Mouse (Mus musculus) adrenal gland (tissue): ENCODE measurements around the gene Vtcn1.

Experiments used
- intact Hi-C: fragments of 180-260 bp; cut with DNase I; formaldehyde crosslinking; loops from one replicate; pipeline ENCODE4 v1.15.1; 2025

Vtcn1 gene

GRCm38 (mm10) chr3:100856050-100856815 lies 31.0 kb downstream of the Vtcn1 start:
- intact Hi-C loops, result no loop called here

GRCm38 (mm10) chr3:100857139-100857538 lies 31.9 kb downstream of the Vtcn1 start:
- intact Hi-C loops, result no loop called here

- intact Hi-C loops, result no loop called here
Measured at GRCm38 (mm10) chr3:100858334-100859002, 33.2 kb downstream of the Vtcn1 start.

GRCm38 (mm10) chr3:100861307-100862303 lies 36.3 kb downstream of the Vtcn1 start:
- intact Hi-C loops, result no loop called here

- intact Hi-C loops, result no loop called here
Measured at GRCm38 (mm10) chr3:100866946-100867345, 41.7 kb downstream of the Vtcn1 start.

- intact Hi-C loops, result no loop called here
Measured at GRCm38 (mm10) chr3:100877057-100877456, 51.8 kb downstream of the Vtcn1 start.

GRCm38 (mm10) chr3:100881403-100881802 lies 56.1 kb downstream of the Vtcn1 start:
- intact Hi-C loops, result no loop called here

GRCm38 (mm10) chr3:100881843-100882634 lies 56.8 kb downstream of the Vtcn1 start:
- intact Hi-C loops, result no loop called here

- intact Hi-C loops, result no loop called here
Measured at GRCm38 (mm10) chr3:100889234-100889633, 64.0 kb downstream of the Vtcn1 start.

- intact Hi-C loops, result no loop called here
Measured at GRCm38 (mm10) chr3:100890406-100890805, 65.1 kb downstream of the Vtcn1 start.

- intact Hi-C loops, result no loop called here
Measured at GRCm38 (mm10) chr3:100892383-100893335, 67.4 kb downstream of the Vtcn1 start.

- intact Hi-C loops, result no loop called here
Measured at GRCm38 (mm10) chr3:100895500-100895899, 70.2 kb downstream of the Vtcn1 start.

- intact Hi-C loops, result loop anchor here (2.0 kb wide), 1 partner anchor 137 kb away; no protein-coding TSS in a partner anchor
Measured at GRCm38 (mm10) chr3:100906128-100906527, 80.9 kb downstream of the Vtcn1 start.

GRCm38 (mm10) chr3:100906916-100907315 lies 81.7 kb downstream of the Vtcn1 start:
- intact Hi-C loops, result loop anchor here (2.0 kb wide), 1 partner anchor 138 kb away; no protein-coding TSS in a partner anchor

GRCm38 (mm10) chr3:100908594-100908993 lies 83.3 kb downstream of the Vtcn1 start:
- intact Hi-C loops, result no loop called here

- intact Hi-C loops, result no loop called here
Measured at GRCm38 (mm10) chr3:100910621-100911020, 85.4 kb downstream of the Vtcn1 start.

- intact Hi-C loops, result no loop called here
Measured at GRCm38 (mm10) chr3:100911026-100911425, 85.8 kb downstream of the Vtcn1 start.

GRCm38 (mm10) chr3:100911498-100912213 lies 86.4 kb downstream of the Vtcn1 start:
- intact Hi-C loops, result no loop called here

- intact Hi-C loops, result no loop called here
Measured at GRCm38 (mm10) chr3:100916844-100917243, 91.6 kb downstream of the Vtcn1 start.
